Mouse (Mus musculus) CH12.LX (cell line): ENCODE data around the gene Tmem139. TPM values are rescaled to one million over a fixed set of nuclear protein-coding genes. Genes with fewer than 3 reads are reported as not detected.

Experiments
- DNase-seq: peaks from one replicate; pipeline ENCODE4 v3.0.0-alpha.2; 2013; ENCODE audit errors: extremely low read depth
- H3K27ac ChIP-seq: 2 replicates; pipeline ENCODE4 v1.5.1; 2012; ENCODE audit warnings: low read depth, mild to moderate bottlenecking, control low read depth, moderate library complexity; ENCODE audit not compliant: insufficient read depth
- H3K27me3 ChIP-seq: replicated peaks from 2 replicates; pipeline ENCODE3; 2012; ENCODE audit warnings: inconsistent platforms
- H3K36me3 ChIP-seq, 2 experiments: replicated peaks in 1 of 2; 2 replicates each; pipeline versions ENCODE3 to v1.6.1; 2012; ENCODE audit warnings: inconsistent platforms in 1 of 2, low read length in 1 of 2, mild to moderate bottlenecking in 1 of 2, mixed read lengths in 1 of 2, moderate library complexity in 1 of 2; ENCODE audit not compliant: control insufficient read depth in 1 of 2, insufficient read depth in 1 of 2
- H3K4me1 ChIP-seq, 2 experiments: 2 replicates each; pipeline ENCODE4 v1.6.1; 2012; ENCODE audit warnings: inconsistent platforms in 1 of 2, moderate library complexity in 1 of 2; ENCODE audit not compliant: insufficient read depth in 2 of 2, control insufficient read depth in 1 of 2
- H3K4me2 ChIP-seq: 2 replicates; pipeline ENCODE4 v1.6.1; 2012; ENCODE audit warnings: low read depth, mild to moderate bottlenecking, control low read depth; ENCODE audit not compliant: poor library complexity, insufficient read depth, severe bottlenecking
- H3K4me3 ChIP-seq, 3 experiments: fragments of 150-350 bp in 1 of 3; sonication (generic) in 1 of 3; replicated peaks in 1 of 3; 2 replicates each; pipeline versions ENCODE3 to v1.5.1; 2011 to 2012; ENCODE audit warnings: low read depth in 2 of 3, low read length in 2 of 3, mild to moderate bottlenecking in 2 of 3, moderate library complexity in 2 of 3, control low read depth in 1 of 3, improper control_type of control experiment in 1 of 3, inconsistent platforms in 1 of 3, mixed read lengths in 1 of 3; ENCODE audit not compliant: poor library complexity in 1 of 3
- H3K79me2 ChIP-seq: replicated peaks from 2 replicates; pipeline ENCODE4 v1.6.1; 2012; ENCODE audit warnings: mild to moderate bottlenecking, moderate library complexity; ENCODE audit not compliant: control insufficient read depth, poor library complexity, insufficient read depth, severe bottlenecking; ENCODE audit errors: extremely low read depth
- H3K9ac ChIP-seq: 2 replicates; pipeline ENCODE4 v1.6.1; 2012; ENCODE audit warnings: low read depth, mild to moderate bottlenecking, control low read depth, moderate library complexity; ENCODE audit not compliant: insufficient read depth
- H3K9me3 ChIP-seq: replicated peaks from 2 replicates; pipeline ENCODE3; 2012; ENCODE audit warnings: low read length, inconsistent platforms, mixed read lengths
- BHLHE40 ChIP-seq: IDR thresholded peaks from 2 replicates; pipeline ENCODE4 v1.6.1; 2011; ENCODE audit warnings: mild to moderate bottlenecking, low read depth, low read length, improper control_type of control experiment
- CTCF ChIP-seq, 2 experiments: IDR thresholded peaks in 1 of 2; conservative IDR thresholded peaks in 1 of 2; 2 replicates each; pipeline ENCODE4 v1.5.1; 2011 to 2012; ENCODE audit warnings: low read depth in 2 of 2, low read length in 2 of 2, improper control_type of control experiment in 1 of 2, inconsistent platforms in 1 of 2, mild to moderate bottlenecking in 1 of 2, moderate library complexity in 1 of 2
- EP300 ChIP-seq: IDR thresholded peaks from 2 replicates; pipeline ENCODE4 v1.6.1; 2011; ENCODE audit warnings: low read length, improper control_type of control experiment
- GABPA ChIP-seq: IDR thresholded peaks from 2 replicates; pipeline ENCODE4 v1.6.1; 2012; ENCODE audit warnings: low read depth, low read length, improper control_type of control experiment, inconsistent platforms; ENCODE audit not compliant: insufficient replicate concordance
- IRF4 ChIP-seq: IDR thresholded peaks from 2 replicates; pipeline ENCODE4 v1.6.1; 2014; ENCODE audit warnings: low read depth, mild to moderate bottlenecking, inconsistent platforms, low read length, improper control_type of control experiment
- MAZ ChIP-seq: IDR thresholded peaks from 2 replicates; pipeline ENCODE4 v1.6.1; 2012; ENCODE audit warnings: low read depth, mild to moderate bottlenecking, inconsistent platforms, low read length, improper control_type of control experiment, moderate library complexity
- MEF2A ChIP-seq: IDR thresholded peaks from 2 replicates; pipeline ENCODE4 v1.6.1; 2014; ENCODE audit warnings: low read depth, mild to moderate bottlenecking, inconsistent platforms, low read length, improper control_type of control experiment, borderline replicate concordance
- MXI1 ChIP-seq: IDR thresholded peaks from 2 replicates; pipeline ENCODE4 v1.6.1; 2011; ENCODE audit warnings: mild to moderate bottlenecking, low read depth, low read length, improper control_type of control experiment
- NELFE ChIP-seq: IDR thresholded peaks from 2 replicates; pipeline ENCODE4 v1.6.1; 2011; ENCODE audit warnings: low read depth, low read length, improper control_type of control experiment
- PAX5 ChIP-seq: IDR thresholded peaks from 2 replicates; pipeline ENCODE4 v1.6.1; 2012; ENCODE audit warnings: low read length, inconsistent platforms, mixed read lengths
- POLR2AphosphoS2 ChIP-seq: IDR thresholded peaks from 2 replicates; pipeline ENCODE4 v1.6.1; 2011; ENCODE audit warnings: low read depth, low read length, improper control_type of control experiment
- UBTF ChIP-seq: IDR thresholded peaks from 2 replicates; pipeline ENCODE4 v1.6.1; 2012; ENCODE audit warnings: low read depth, mild to moderate bottlenecking, inconsistent platforms, low read length, improper control_type of control experiment, moderate library complexity
- dilution Hi-C: fragments of 300-500 bp; cut with MboI; formaldehyde crosslinking; loops from 2 replicates; pipeline ENCODE4 v1.14.3; 2020; ENCODE audit warnings: low sequenced_read_pairs; ENCODE audit not compliant: extremely low pct_unique_long_range_greater_than_20kb, extremely low pct_ligation_motif_present
- in situ Hi-C: fragments of 300-500 bp; cut with MboI; formaldehyde crosslinking; loops from 3 replicates; pipeline ENCODE4 v1.14.3; 2019; ENCODE audit warnings: low sequenced_read_pairs, low pct_ligation_motif_present, low pct_unique_long_range_greater_than_20kb, mixed read lengths
- polyA plus RNA-seq: library from polyadenylated mRNA; unstranded; fragments of >175 nt; gene quantifications from 2 replicates; pipeline ENCODE4 v1.2.1, GENCODE M21; 2012; ENCODE audit warnings: low read depth; ENCODE audit not compliant: insufficient read length
- total RNA-seq, 2 experiments: library from RNA; depleted of rRNA; stranded (reverse); fragments of 300-350 nt in 1 of 2; fragments of >200 nt in 1 of 2; gene quantifications; 2 replicates each; pipeline ENCODE4 v1.2.3; 2012 to 2014

The Tmem139 gene
- total and polyA plus RNA-seq, 3 experiments = 0.20 TPM; not detected in 2

- Histone ChIP-seq H3K79me2 (no peaks in the 10 kb centered on the region), H3K27ac (no peak overlapping the region), H3K4me1 (no peaks in the 10 kb centered on the region), H3K36me3 (no peaks in the 10 kb centered on the region), H3K4me3 (no peak overlapping the region), H3K9me3 (no peaks in the 10 kb centered on the region), H3K9ac (no peak overlapping the region), H3K27me3 (no peaks in the 10 kb centered on the region), H3K4me2 (no peak overlapping the region)
- DNase-seq = no peak
- dilution Hi-C loops = no loop called here
- in situ Hi-C loops = loop anchor here (10.0 to 25.0 kb wide), 2 partner anchors 94 to 356 kb away; partner anchors contain the start of genes Fam131b and Tcaf3
- TF ChIP-seq MAZ (no peak), MEF2A (no peak), POLR2AphosphoS2 (no peak), GABPA (no peak), BHLHE40 (no peak)
Measured at GRCm38 (mm10) chr6:42231191-42231590, 30.6 kb upstream of the Tmem139 start.

- no peak overlapping the region for H3K27ac ChIP-seq
- H3K9me3 ChIP-seq = no peaks in the 10 kb centered on the region
- H3K27me3 ChIP-seq = no peaks in the 10 kb centered on the region
- TF ChIP-seq PAX5 (no peak), NELFE (no peak)
- H3K9ac ChIP-seq = no peak overlapping the region
- in situ Hi-C loops = loop anchor here (10.0 to 25.0 kb wide), 2 partner anchors 87 to 350 kb away; partner anchors contain the start of genes Fam131b and Tcaf3
- dilution Hi-C loops = no loop called here
- DNase-seq = no peak
- H3K4me1 ChIP-seq = no peaks in the 10 kb centered on the region
- H3K79me2 ChIP-seq = no peaks in the 10 kb centered on the region
- H3K4me2 ChIP-seq = no peak overlapping the region
- no peaks in the 10 kb centered on the region for H3K36me3 ChIP-seq
- H3K4me3 ChIP-seq = no peak overlapping the region
Measured at GRCm38 (mm10) chr6:42237276-42237805, 24.4 kb upstream of the Tmem139 start.

DNA sequence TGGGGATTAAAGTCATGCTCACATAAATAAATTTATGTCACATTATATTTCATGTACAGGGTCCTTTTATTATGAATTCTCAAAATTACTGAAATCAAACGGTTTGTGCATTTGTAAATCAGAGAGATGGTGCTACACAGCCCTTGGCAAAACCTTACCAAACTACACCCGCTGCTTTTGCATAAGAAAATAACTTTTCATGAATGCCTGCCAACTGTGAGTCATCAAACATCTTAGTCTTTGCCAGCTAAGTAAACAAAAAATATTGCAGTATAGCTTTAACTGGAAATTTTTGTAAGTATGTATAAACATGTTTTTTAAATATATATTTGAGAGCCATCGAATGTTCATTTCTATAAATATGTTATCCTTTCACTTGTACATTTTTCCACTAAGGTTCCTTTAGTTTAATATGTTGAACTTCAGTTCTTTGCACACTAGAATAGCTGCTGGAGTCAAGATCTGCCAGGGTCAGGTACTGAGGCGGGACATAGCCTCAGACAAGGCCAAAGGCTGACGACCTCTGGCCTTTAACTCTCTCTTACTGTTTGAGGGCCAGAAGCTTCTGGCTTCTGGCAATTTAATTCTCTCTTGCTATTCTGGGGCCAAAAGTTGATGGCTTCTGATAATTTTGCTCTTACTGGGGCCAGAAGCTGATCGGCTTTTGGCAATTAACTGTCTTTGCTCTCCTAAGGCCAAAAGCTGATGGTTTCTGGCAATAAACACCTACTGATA lies 20.3 kb upstream of the Tmem139 start:
- H3K9me3 ChIP-seq = no peaks in the 10 kb centered on the region
- H3K27ac ChIP-seq = no peak overlapping the region
- H3K4me2 ChIP-seq = no peak overlapping the region
- DNase-seq = no peak
- in situ Hi-C loops = loop anchor here (25.0 kb wide), 1 partner anchor 346 kb away; the partner anchor contains the start of gene Tcaf3
- no peak for TF ChIP-seq UBTF
- no peak for TF ChIP-seq EP300
- no peak for TF ChIP-seq MAZ
- no peak for TF ChIP-seq MXI1
- TF ChIP-seq IRF4 = no peak
- TF ChIP-seq PAX5 = no peak
- no peak for TF ChIP-seq CTCF (conservative IDR thresholded peaks at IDR 0.05 in 1 of 2, IDR thresholded peaks at IDR 0.05 in 1 of 2; ENCODE audit: low read depth in 2 of 2, low read length in 2 of 2)
- H3K4me3 ChIP-seq = no peak overlapping the region
- no peak overlapping the region for H3K9ac ChIP-seq
- no peaks in the 10 kb centered on the region for H3K4me1 ChIP-seq
- H3K36me3 ChIP-seq = no peaks in the 10 kb centered on the region
- H3K79me2 ChIP-seq = no peaks in the 10 kb centered on the region
- dilution Hi-C loops = no loop called here
- no peaks in the 10 kb centered on the region for H3K27me3 ChIP-seq
